Mouse (Mus musculus): ENCODE measurements at regions not wholly inside any gene's neighbourhood (a gene's known extent, or its start where the extent isn't known, plus 50 kb on each side); places are given as distances from the start of the nearest gene placed in this dataset.

DNA sequence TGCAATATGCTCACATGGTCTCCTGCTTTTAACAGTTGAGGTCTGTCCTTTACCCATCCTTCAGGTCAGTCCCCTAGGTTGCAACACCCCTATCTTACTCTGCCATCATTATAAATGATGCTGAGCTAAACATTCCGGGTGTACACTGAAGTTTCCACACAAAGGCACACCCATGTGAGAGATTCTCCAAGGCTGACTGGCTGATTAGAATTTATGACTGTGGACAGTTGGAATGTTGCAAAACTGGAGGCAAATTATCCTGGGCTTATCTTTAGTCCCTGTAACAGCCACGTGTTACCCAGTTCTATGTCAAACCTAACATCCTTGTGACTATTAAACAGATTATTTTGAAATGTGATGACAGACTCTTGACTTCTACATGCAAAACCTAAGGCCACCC, 149.8 kb upstream of the Jmjd1c start:
- TF ChIP-seq POLR2A (IDR thresholded peaks at IDR 0.05; ENCODE audit: borderline replicate concordance, control insufficient read depth, low read depth, low read length): no peak
- H3K4me1 ChIP-seq (ENCODE audit: control insufficient read depth, insufficient read depth, low read length): no peaks in the 10 kb centered on the region; the same call in 1 of the 2 replicates
- no peak overlapping the region for H3K4me3 ChIP-seq (replicated peaks; ENCODE audit: control insufficient read depth, low read depth, low read length)
- WGBS: 59% methylated on average over 2 of the region's 2 CpGs
- H3K27ac ChIP-seq (ENCODE audit: control insufficient read depth, insufficient read depth, low read depth, low read length, poor library complexity): no peak overlapping the region

DNA sequence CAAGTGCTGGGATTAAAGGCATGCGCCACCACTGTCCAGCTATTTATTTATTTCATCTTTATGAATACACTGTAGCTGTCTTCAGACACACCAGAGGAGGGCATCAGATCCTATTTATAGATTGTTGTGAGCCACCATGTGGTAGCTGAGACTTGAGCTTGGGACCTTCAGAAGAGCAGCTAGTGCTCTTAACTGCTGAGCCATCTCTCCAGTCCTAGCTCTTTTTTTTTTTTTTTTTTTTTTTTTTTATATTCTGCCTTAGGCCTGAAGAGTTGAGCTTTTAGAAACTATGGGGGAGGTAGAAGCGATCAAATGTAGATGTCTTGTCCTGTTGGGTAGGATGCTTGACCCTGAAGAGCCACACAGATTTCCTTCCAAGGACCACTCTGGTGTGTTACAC, 147.6 kb upstream of the Jmjd1c start:
- Histone ChIP-seq H3K27ac (ENCODE audit: control insufficient read depth, insufficient read depth, low read depth, low read length, poor library complexity) (no peak overlapping the region), H3K4me1 (ENCODE audit: control insufficient read depth, insufficient read depth, low read length) (no peaks in the 10 kb centered on the region; the same call in 1 of the 2 replicates), H3K4me3 (replicated peaks; ENCODE audit: control insufficient read depth, low read depth, low read length) (no peak overlapping the region)
- TF ChIP-seq POLR2A (IDR thresholded peaks at IDR 0.05; ENCODE audit: borderline replicate concordance, control insufficient read depth, low read depth, low read length) (no peak), CTCF (IDR thresholded peaks at IDR 0.05; ENCODE audit: control insufficient read depth, insufficient read depth, low read length) (no peak)
- 89% methylated on average over 2 of the region's 2 CpGs for WGBS

DNA sequence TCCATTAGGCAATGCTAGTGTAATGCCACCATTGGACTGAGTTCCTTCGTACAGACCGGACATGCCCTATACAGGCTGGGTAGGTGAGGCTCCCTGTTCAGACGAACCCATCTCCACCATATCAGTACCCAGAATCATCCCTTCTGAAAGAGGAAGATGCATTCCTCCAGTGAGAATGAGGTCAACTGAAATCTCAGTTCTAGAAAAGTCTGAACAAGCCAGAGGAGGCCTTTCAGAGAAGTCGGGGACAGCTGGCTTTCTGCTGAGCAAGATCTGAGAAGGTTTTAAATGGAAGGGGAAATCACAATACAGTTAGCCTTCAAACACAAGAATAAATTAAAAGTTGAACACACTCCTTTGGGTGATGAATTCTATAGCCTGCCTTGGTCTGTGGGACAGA, 145.5 kb upstream of the Jmjd1c start:
- Histone ChIP-seq H3K27ac (ENCODE audit: control insufficient read depth, insufficient read depth, low read depth, low read length, poor library complexity) (no peak overlapping the region), H3K4me3 (replicated peaks; ENCODE audit: control insufficient read depth, low read depth, low read length) (no peak overlapping the region), H3K4me1 (ENCODE audit: control insufficient read depth, insufficient read depth, low read length) (peaks cover 2% of the 10 kb centered on the region)
- no peak for TF ChIP-seq POLR2A (IDR thresholded peaks at IDR 0.05; ENCODE audit: borderline replicate concordance, control insufficient read depth, low read depth, low read length)
- no peak for TF ChIP-seq CTCF (IDR thresholded peaks at IDR 0.05; ENCODE audit: control insufficient read depth, insufficient read depth, low read length)
- 57% methylated on average over 4 of the region's 4 CpGs for WGBS

GRCm38 (mm10) chr10:66951231-66951822, 144.6 kb upstream of the Jmjd1c start:
- no peak overlapping the region for H3K27ac ChIP-seq (ENCODE audit: control insufficient read depth, insufficient read depth, low read depth, low read length, poor library complexity)

GRCm38 (mm10) chr10:66951935-66952334, 144.0 kb upstream of the Jmjd1c start:
- Histone ChIP-seq H3K4me3 (replicated peaks; ENCODE audit: control insufficient read depth, low read depth, low read length) (no peak overlapping the region), H3K27ac (ENCODE audit: control insufficient read depth, insufficient read depth, low read depth, low read length, poor library complexity) (no peak overlapping the region), H3K4me1 (ENCODE audit: control insufficient read depth, insufficient read depth, low read length) (peaks cover 2% of the 10 kb centered on the region)
- TF ChIP-seq CTCF (IDR thresholded peaks at IDR 0.05; ENCODE audit: control insufficient read depth, insufficient read depth, low read length): no peak
- TF ChIP-seq POLR2A (IDR thresholded peaks at IDR 0.05; ENCODE audit: borderline replicate concordance, control insufficient read depth, low read depth, low read length): no peak
- WGBS: 76% methylated on average over 9 of the region's 9 CpGs

More at GRCm38 (mm10) chr10:66951231-66951822, 144.6 kb upstream of the Jmjd1c start:
- H3K4me3 ChIP-seq (replicated peaks; ENCODE audit: control insufficient read depth, low read depth, low read length): no peak overlapping the region
- no peak for TF ChIP-seq POLR2A (IDR thresholded peaks at IDR 0.05; ENCODE audit: borderline replicate concordance, control insufficient read depth, low read depth, low read length)
- TF ChIP-seq CTCF (IDR thresholded peaks at IDR 0.05; ENCODE audit: control insufficient read depth, insufficient read depth, low read length): no peak
- WGBS: 64% methylated on average over 8 of the region's 8 CpGs
- peaks cover 2% of the 10 kb centered on the region for H3K4me1 ChIP-seq (ENCODE audit: control insufficient read depth, insufficient read depth, low read length)

DNA sequence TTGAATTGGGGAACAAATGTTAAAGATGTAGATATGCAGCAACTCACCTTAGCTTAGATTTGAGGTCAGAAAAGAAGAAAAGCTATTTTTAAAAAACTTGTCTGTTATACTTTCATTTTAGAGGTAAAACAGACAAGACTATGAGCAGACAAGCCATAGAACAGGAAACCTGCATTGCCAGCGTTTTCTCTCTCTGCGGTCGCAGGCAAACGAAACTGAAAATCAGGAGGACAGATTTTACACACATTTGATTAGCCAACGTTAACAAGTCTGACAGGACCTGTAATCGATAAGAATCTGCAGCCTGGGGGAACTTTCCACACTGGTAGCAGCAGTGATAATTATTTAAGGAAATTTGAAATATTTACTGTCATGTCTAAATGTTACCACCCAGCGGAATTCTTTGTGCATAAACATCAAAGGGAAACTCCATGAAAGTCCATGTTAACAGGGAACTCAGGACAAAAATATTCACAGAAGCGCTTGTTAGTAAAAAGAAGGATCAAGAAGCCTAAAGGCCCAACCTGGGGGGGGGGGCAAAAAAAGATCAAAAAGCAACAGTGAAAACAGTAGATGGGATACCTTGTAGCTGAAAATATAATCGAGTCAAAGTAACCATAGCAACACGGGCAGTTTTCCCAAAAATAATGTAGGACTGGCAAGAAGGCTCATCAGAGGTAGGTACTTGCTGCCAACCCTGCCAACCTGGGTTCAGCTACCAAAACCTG, 142.5 kb upstream of the Jmjd1c start:
- TF ChIP-seq POLR2A (IDR thresholded peaks at IDR 0.05; ENCODE audit: borderline replicate concordance, control insufficient read depth, low read depth, low read length): no peak
- Histone ChIP-seq H3K27ac (ENCODE audit: control insufficient read depth, insufficient read depth, low read depth, low read length, poor library complexity) (no peak overlapping the region), H3K4me3 (replicated peaks; ENCODE audit: control insufficient read depth, low read depth, low read length) (no peak overlapping the region), H3K4me1 (ENCODE audit: control insufficient read depth, insufficient read depth, low read length) (peaks cover 2% of the 10 kb centered on the region)
- WGBS: 16% methylated on average over 10 of the region's 10 CpGs

DNA sequence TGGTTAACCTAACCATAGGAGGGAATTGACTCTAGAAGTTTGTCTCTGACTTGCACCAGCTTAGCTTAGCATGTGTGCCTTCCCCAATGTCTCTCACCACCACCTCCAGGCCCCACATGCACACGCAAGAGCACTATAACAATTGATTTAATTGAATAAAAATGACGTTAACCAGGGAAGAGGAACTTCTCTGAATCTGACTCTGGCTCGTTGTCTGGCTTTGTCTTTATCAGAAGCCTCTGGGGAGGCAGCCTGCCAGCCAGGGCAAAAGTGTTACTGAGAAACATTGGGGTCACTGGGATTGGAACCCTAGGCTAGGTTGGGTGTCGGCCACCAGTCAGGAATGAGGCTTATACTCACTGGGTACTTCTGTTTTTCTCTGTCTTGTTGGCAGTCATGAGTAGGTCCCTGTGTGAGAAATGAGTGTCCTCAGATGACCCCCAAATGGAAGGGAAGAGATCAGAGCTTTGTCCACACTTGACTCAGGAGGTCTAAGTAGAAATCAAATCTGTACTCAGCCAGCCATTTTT, 141.9 kb upstream of the Jmjd1c start:
- TF ChIP-seq POLR2A (IDR thresholded peaks at IDR 0.05; ENCODE audit: borderline replicate concordance, control insufficient read depth, low read depth, low read length) (no peak), CTCF (IDR thresholded peaks at IDR 0.05; ENCODE audit: control insufficient read depth, insufficient read depth, low read length) (no peak)
- Histone ChIP-seq H3K4me3 (replicated peaks; ENCODE audit: control insufficient read depth, low read depth, low read length) (no peak overlapping the region), H3K4me1 (ENCODE audit: control insufficient read depth, insufficient read depth, low read length) (peaks cover 2% of the 10 kb centered on the region), H3K27ac (ENCODE audit: control insufficient read depth, insufficient read depth, low read depth, low read length, poor library complexity) (no peak overlapping the region)
- WGBS: 8% methylated on average over 4 of the region's 4 CpGs

DNA sequence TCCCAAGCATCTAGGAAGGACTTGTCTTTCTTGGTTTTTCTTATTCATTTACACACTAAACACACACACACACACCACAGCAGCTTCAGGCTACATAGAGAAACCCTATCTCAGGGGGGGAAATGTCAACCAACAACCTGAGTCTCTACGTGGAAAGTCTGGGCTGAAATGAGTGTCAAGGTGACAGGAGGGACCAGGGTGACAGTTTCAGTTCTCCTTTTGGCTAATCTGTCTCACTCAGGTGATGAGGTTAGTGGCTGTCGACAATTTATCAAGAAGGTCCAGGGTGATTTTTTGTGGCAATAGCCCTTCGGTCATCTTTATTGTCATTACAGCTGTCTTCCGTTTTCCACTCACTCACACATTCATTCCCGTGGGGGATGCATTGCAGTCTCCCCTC, 140.5 kb upstream of the Jmjd1c start:
- Histone ChIP-seq H3K4me1 (ENCODE audit: control insufficient read depth, insufficient read depth, low read length) (peaks cover 2% of the 10 kb centered on the region), H3K4me3 (replicated peaks; ENCODE audit: control insufficient read depth, low read depth, low read length) (no peak overlapping the region), H3K27ac (ENCODE audit: control insufficient read depth, insufficient read depth, low read depth, low read length, poor library complexity) (no peak overlapping the region)
- WGBS: 42% methylated on average over 5 of the region's 5 CpGs
- TF ChIP-seq POLR2A (IDR thresholded peaks at IDR 0.05; ENCODE audit: borderline replicate concordance, control insufficient read depth, low read depth, low read length) (no peak), CTCF (IDR thresholded peaks at IDR 0.05; ENCODE audit: control insufficient read depth, insufficient read depth, low read length) (no peak)

All from bone marrow, adult 2 months (tissue).